Mouse (Mus musculus) kidney, embryonic 16.5 days (tissue): ENCODE measurements around the gene Gm42791. TPM values are rescaled to one million over a fixed set of nuclear protein-coding genes. Genes with fewer than 3 reads are reported as not detected.
A peak's percentile ranks its signal among the peaks of the same experiment; 100 is the strongest.

Experiments
- ATAC-seq: fragments of 200-750 bp; cut with Nextera tagmentation; 2 replicates; pipeline ENCODE4 v1.8.0; 2017; ENCODE audit warnings: moderate TSS enrichment; ENCODE audit not compliant: low FRiP score, low TSS enrichment
- H3K27ac ChIP-seq: fragments of 300-500 bp; sonication (generic); 2 replicates; pipeline ENCODE4 v1.5.1; 2014; ENCODE audit warnings: low read length
- H3K27me3 ChIP-seq: fragments of 300-500 bp; sonication (generic); 2 replicates; pipeline ENCODE4 v1.6.1; 2014; ENCODE audit warnings: low read length, control low read depth, mixed read lengths; ENCODE audit not compliant: insufficient read depth
- H3K36me3 ChIP-seq: fragments of 300-500 bp; sonication (generic); 2 replicates; pipeline ENCODE4 v1.6.1; 2014; ENCODE audit warnings: low read length, control low read depth, mixed read lengths; ENCODE audit not compliant: insufficient read depth
- H3K4me1 ChIP-seq: fragments of 300-500 bp; sonication (generic); 2 replicates; pipeline ENCODE4 v1.6.1; 2014; ENCODE audit warnings: low read length, control low read depth, mixed read lengths; ENCODE audit not compliant: insufficient read depth
- H3K4me2 ChIP-seq: fragments of 300-500 bp; sonication (generic); replicated peaks from 2 replicates; pipeline ENCODE4 v1.6.1; 2014; ENCODE audit warnings: low read depth, low read length
- H3K4me3 ChIP-seq: fragments of 300-500 bp; sonication (generic); 2 replicates; pipeline ENCODE4 v1.5.1; 2014; ENCODE audit warnings: mild to moderate bottlenecking, low read length
- H3K9ac ChIP-seq: fragments of 300-500 bp; sonication (generic); replicated peaks from 2 replicates; pipeline ENCODE4 v1.6.1; 2014; ENCODE audit warnings: low read length
- H3K9me3 ChIP-seq: fragments of 300-500 bp; sonication (generic); 2 replicates; pipeline ENCODE4 v1.6.1; 2016; ENCODE audit warnings: low read length, control low read depth
- WGBS: fragments of 180-500 bp; shearing (Covaris S2); extraction: QIAGEN DNeasy Blood & Tissue Kit; methylation state at CpG from one replicate; pipeline ENCODE4 v1.1.7; 2014; 5-methylcytosine and 5-hydroxymethylcytosine counted together
- polyA plus RNA-seq: library from polyadenylated mRNA; unstranded; fragments of >200 nt; fragmentation: Nextera tagmentation; extraction: Ambion mirVana; gene quantifications from 2 replicates; pipeline ENCODE4 v1.2.1, GENCODE M21; 2015

Gm42791 gene
- polyA plus RNA-seq, 1 experiment from 2014 or later: 0.42 TPM

- H3K4me2 ChIP-seq: no peak overlapping the region
- peaks cover 15% of the 10 kb centered on the region for H3K4me1 ChIP-seq
- peaks cover 8% of the 10 kb centered on the region; the same call in 1 of the 2 replicates for H3K9me3 ChIP-seq
- no peak overlapping the region for H3K4me3 ChIP-seq
- H3K36me3 ChIP-seq: no peaks in the 10 kb centered on the region
- 84% methylated on average over 7 of the region's 7 CpGs for WGBS
- no peak overlapping the region; the same call in 1 of the 2 replicates for H3K27ac ChIP-seq
- no peak overlapping the region for H3K9ac ChIP-seq
- H3K27me3 ChIP-seq: no peaks in the 10 kb centered on the region; the same call in 1 of the 2 replicates
- no peak for ATAC-seq
Measured at GRCm38 (mm10) chr5:149013817-149014508, 19.0 kb upstream of the Gm42791 start.

- WGBS: 72% methylated on average over 3 of the region's 3 CpGs
- Histone ChIP-seq H3K9ac (no peak overlapping the region), H3K36me3 (no peaks in the 10 kb centered on the region), H3K27ac (no peak overlapping the region), H3K9me3 (peaks cover 8% of the 10 kb centered on the region; the same call in 1 of the 2 replicates), H3K4me1 (peaks cover 23% of the 10 kb centered on the region), H3K4me3 (no peak overlapping the region), H3K27me3 (no peaks in the 10 kb centered on the region), H3K4me2 (no peak overlapping the region)
- no peak for ATAC-seq
Measured at GRCm38 (mm10) chr5:149009111-149009510, 14.2 kb upstream of the Gm42791 start.

GRCm38 (mm10) chr5:149007295-149007646, 12.3 kb upstream of the Gm42791 start:
- whole genome bisulfite sequencing: 56% methylated on average over 5 of the region's 5 CpGs
- Histone ChIP-seq H3K36me3 (no peaks in the 10 kb centered on the region), H3K27ac (peak overlapping the region; percentile 84), H3K4me3 (peak overlapping the region; percentile 39), H3K4me1 (peaks cover 37% of the 10 kb centered on the region), H3K4me2 (peak overlapping the region; percentile 70), H3K27me3 (no peaks in the 10 kb centered on the region), H3K9ac (peak overlapping the region; percentile 55), H3K9me3 (peaks cover 1% of the 10 kb centered on the region; the same call in 1 of the 2 replicates)
- ATAC-seq: no peak

GRCm38 (mm10) chr5:149006362-149007294, 11.7 kb upstream of the Gm42791 start:
- Histone ChIP-seq H3K4me2 (peak overlapping the region; percentile 70), H3K9ac (peak overlapping the region; percentile 65), H3K9me3 (no peaks in the 10 kb centered on the region), H3K4me3 (peak overlapping the region; percentile 39), H3K4me1 (peaks cover 44% of the 10 kb centered on the region), H3K27me3 (no peaks in the 10 kb centered on the region), H3K36me3 (no peaks in the 10 kb centered on the region), H3K27ac (peak overlapping the region; percentile 84)
- WGBS: 4% methylated on average over 26 of the region's 26 CpGs
- peak; percentile 75 for ATAC-seq

- Histone ChIP-seq H3K4me1 (peaks cover 44% of the 10 kb centered on the region), H3K9me3 (peaks cover 3% of the 10 kb centered on the region; the same call in 1 of the 2 replicates), H3K27ac (peak overlapping the region; percentile 84), H3K4me3 (peak overlapping the region; percentile 39), H3K9ac (peak overlapping the region; percentile 65), H3K4me2 (peak overlapping the region; percentile 70), H3K36me3 (no peaks in the 10 kb centered on the region), H3K27me3 (no peaks in the 10 kb centered on the region)
- WGBS: 48% methylated on average over 9 of the region's 9 CpGs
- no peak for ATAC-seq
Measured at GRCm38 (mm10) chr5:149005701-149006361, 10.9 kb upstream of the Gm42791 start.

- WGBS: 12% methylated on average over 9 of the region's 9 CpGs
- Histone ChIP-seq H3K9ac (no peak overlapping the region; the same call in 1 of the 2 replicates), H3K27me3 (no peaks in the 10 kb centered on the region), H3K4me1 (peaks cover 44% of the 10 kb centered on the region), H3K36me3 (no peaks in the 10 kb centered on the region), H3K4me2 (no peak overlapping the region), H3K9me3 (peaks cover 3% of the 10 kb centered on the region; the same call in 1 of the 2 replicates), H3K27ac (no peak overlapping the region), H3K4me3 (no peak overlapping the region)
- ATAC-seq: peak; percentile 40; the same call in 1 of the 2 replicates
Measured at GRCm38 (mm10) chr5:149005083-149005482, 10.1 kb upstream of the Gm42791 start.

GRCm38 (mm10) chr5:149003137-149003536, 8.2 kb upstream of the Gm42791 start:
- Histone ChIP-seq H3K4me2 (peak overlapping the region; percentile 36), H3K36me3 (no peaks in the 10 kb centered on the region), H3K27ac (peak overlapping the region; percentile 92), H3K27me3 (no peaks in the 10 kb centered on the region), H3K9ac (0 out of 2 replicates have a peak overlapping the region, but pooled peaks have one; percentile 36), H3K9me3 (peaks cover 3% of the 10 kb centered on the region; the same call in 1 of the 2 replicates), H3K4me1 (peaks cover 44% of the 10 kb centered on the region), H3K4me3 (no peak overlapping the region)
- WGBS: 26% methylated on average over 2 of the region's 2 CpGs
- ATAC-seq: no peak

GRCm38 (mm10) chr5:149002803-149003115, 7.8 kb upstream of the Gm42791 start:
- H3K4me2 ChIP-seq: peak overlapping the region; percentile 36
- 0 out of 2 replicates have a peak overlapping the region, but pooled peaks have one; percentile 36 for H3K9ac ChIP-seq
- WGBS: 60% methylated on average over 6 of the region's 6 CpGs
- peak overlapping the region; percentile 92 for H3K27ac ChIP-seq
- peaks cover 3% of the 10 kb centered on the region; the same call in 1 of the 2 replicates for H3K9me3 ChIP-seq
- peaks cover 44% of the 10 kb centered on the region for H3K4me1 ChIP-seq
- H3K36me3 ChIP-seq: no peaks in the 10 kb centered on the region
- no peak for ATAC-seq
- no peak overlapping the region for H3K4me3 ChIP-seq
- H3K27me3 ChIP-seq: no peaks in the 10 kb centered on the region

- peak overlapping the region; percentile 92 for H3K27ac ChIP-seq
- peaks cover 43% of the 10 kb centered on the region for H3K4me1 ChIP-seq
- ATAC-seq: peak; percentile 22; the same call in 1 of the 2 replicates
- H3K4me3 ChIP-seq: no peak overlapping the region
- H3K4me2 ChIP-seq: peak overlapping the region; percentile 36
- WGBS: 23% methylated on average over 20 of the region's 20 CpGs
- no peaks in the 10 kb centered on the region for H3K36me3 ChIP-seq
- 0 out of 2 replicates have a peak overlapping the region, but pooled peaks have one; percentile 12 for H3K9ac ChIP-seq
- H3K9me3 ChIP-seq: peaks cover 3% of the 10 kb centered on the region; the same call in 1 of the 2 replicates
- H3K27me3 ChIP-seq: no peaks in the 10 kb centered on the region
Measured at GRCm38 (mm10) chr5:149002034-149002802, 7.3 kb upstream of the Gm42791 start.
